Mouse (Mus musculus) liver, postnatal 0 days (tissue): ENCODE results near the gene Reg4. TPM values are rescaled to one million over a fixed set of nuclear protein-coding genes. Genes with fewer than 3 reads are reported as not detected.

Source experiments
- ATAC-seq: fragments of 200-750 bp; cut with Nextera tagmentation; 2 replicates; pipeline ENCODE4 v1.8.0; 2017; ENCODE audit warnings: mild to moderate bottlenecking, moderate library complexity
- DNase-seq: peaks from one replicate; pipeline ENCODE4 v3.0.0-alpha.2; 2016
- H3K27ac ChIP-seq: fragments of 300-500 bp; sonication (generic); 2 replicates; pipeline ENCODE4 v1.5.1; 2014; ENCODE audit warnings: antibody characterized with exemption, moderate library complexity, mild to moderate bottlenecking, low read depth
- H3K27me3 ChIP-seq: fragments of 300-500 bp; sonication (generic); 2 replicates; pipeline ENCODE4 v1.6.1; 2014; ENCODE audit warnings: low read length, control low read depth, mixed read lengths; ENCODE audit not compliant: insufficient read depth
- H3K36me3 ChIP-seq: fragments of 300-500 bp; sonication (generic); replicated peaks from 2 replicates; pipeline ENCODE4 v1.6.1; 2014; ENCODE audit warnings: mild to moderate bottlenecking, control low read depth, low read length, moderate library complexity, mixed read lengths; ENCODE audit not compliant: insufficient read depth
- H3K4me1 ChIP-seq: fragments of 300-500 bp; sonication (generic); 2 replicates; pipeline ENCODE4 v1.6.1; 2014; ENCODE audit warnings: antibody characterized with exemption, mild to moderate bottlenecking, control low read depth; ENCODE audit not compliant: insufficient read depth
- H3K4me2 ChIP-seq: fragments of 300-500 bp; sonication (generic); 2 replicates; pipeline ENCODE4 v1.6.1; 2014; ENCODE audit warnings: low read depth, mild to moderate bottlenecking, low read length, moderate library complexity, mixed read lengths
- H3K4me3 ChIP-seq: fragments of 300-500 bp; sonication (generic); 2 replicates; pipeline ENCODE4 v1.5.1; 2014; ENCODE audit warnings: low read depth, low read length
- H3K9ac ChIP-seq: fragments of 300-500 bp; sonication (generic); replicated peaks from 2 replicates; pipeline ENCODE4 v1.6.1; 2014; ENCODE audit warnings: mild to moderate bottlenecking, moderate library complexity
- H3K9me3 ChIP-seq: fragments of 300-500 bp; sonication (generic); 2 replicates; pipeline ENCODE4 v1.6.1; 2016; ENCODE audit warnings: mild to moderate bottlenecking, control low read depth, low read length, mixed read lengths
- CTCF ChIP-seq: sonication (generic); IDR thresholded peaks from 2 replicates; pipeline ENCODE4 v1.5.1; 2016; ENCODE audit warnings: antibody characterized with exemption, low read depth
- EP300 ChIP-seq: IDR thresholded peaks from 2 replicates; pipeline ENCODE4 v1.6.1; 2016; ENCODE audit warnings: antibody characterized with exemption, low read depth, mild to moderate bottlenecking
- WGBS: fragments of 180-500 bp; shearing (Covaris S2); extraction: QIAGEN DNeasy Blood & Tissue Kit; methylation state at CpG from one replicate; pipeline ENCODE4 v1.1.7; 2014; ENCODE audit not compliant: insufficient replicate concordance; 5-methylcytosine and 5-hydroxymethylcytosine counted together
- polyA plus RNA-seq: library from polyadenylated mRNA; unstranded; fragments of >200 nt; fragmentation: Nextera tagmentation; extraction: Ambion mirVana; gene quantifications from 2 replicates; pipeline ENCODE4 v1.2.1, GENCODE M21; 2015

Reg4 gene
- polyA plus RNA-seq, 1 experiment from 2014 or later: not detected

GRCm38 (mm10) chr3:98227763-98228162 lies 5.8 kb downstream of the Reg4 start:
- Histone ChIP-seq H3K36me3 (no peaks in the 10 kb centered on the region), H3K4me1 (peaks cover 2% of the 10 kb centered on the region; the same call in 1 of the 2 replicates), H3K9ac (no peak overlapping the region), H3K27ac (no peak overlapping the region), H3K9me3 (no peaks in the 10 kb centered on the region), H3K4me2 (no peak overlapping the region), H3K4me3 (no peak overlapping the region), H3K27me3 (no peaks in the 10 kb centered on the region)
- ATAC-seq: no peak
- DNase-seq: no peak
- 73% methylated on average over 3 of the region's 3 CpGs for WGBS
- TF ChIP-seq CTCF: no peak

GRCm38 (mm10) chr3:98229943-98230342 lies 8.0 kb downstream of the Reg4 start:
- Histone ChIP-seq H3K4me2 (no peak overlapping the region), H3K4me1 (peaks cover 2% of the 10 kb centered on the region; the same call in 1 of the 2 replicates), H3K4me3 (no peak overlapping the region), H3K27me3 (no peaks in the 10 kb centered on the region), H3K36me3 (no peaks in the 10 kb centered on the region), H3K9ac (no peak overlapping the region), H3K27ac (no peak overlapping the region), H3K9me3 (no peaks in the 10 kb centered on the region)
- ATAC-seq (no peak), DNase-seq (no peak)
- 61% methylated on average over 7 of the region's 7 CpGs for WGBS
- no peak for TF ChIP-seq CTCF
- TF ChIP-seq EP300: no peak

- DNase-seq: no peak
- no peak for TF ChIP-seq CTCF
- no peak for TF ChIP-seq EP300
- no peak overlapping the region for H3K4me3 ChIP-seq
- no peaks in the 10 kb centered on the region for H3K27me3 ChIP-seq
- H3K4me2 ChIP-seq: no peak overlapping the region
- H3K9me3 ChIP-seq: no peaks in the 10 kb centered on the region
- no peak for ATAC-seq
- H3K27ac ChIP-seq: no peak overlapping the region
- peaks cover 6% of the 10 kb centered on the region; the same call in 1 of the 2 replicates for H3K4me1 ChIP-seq
- H3K9ac ChIP-seq: no peak overlapping the region
- H3K36me3 ChIP-seq: no peaks in the 10 kb centered on the region
Measured at GRCm38 (mm10) chr3:98233504-98233903, 11.5 kb downstream of the Reg4 start.

DNA sequence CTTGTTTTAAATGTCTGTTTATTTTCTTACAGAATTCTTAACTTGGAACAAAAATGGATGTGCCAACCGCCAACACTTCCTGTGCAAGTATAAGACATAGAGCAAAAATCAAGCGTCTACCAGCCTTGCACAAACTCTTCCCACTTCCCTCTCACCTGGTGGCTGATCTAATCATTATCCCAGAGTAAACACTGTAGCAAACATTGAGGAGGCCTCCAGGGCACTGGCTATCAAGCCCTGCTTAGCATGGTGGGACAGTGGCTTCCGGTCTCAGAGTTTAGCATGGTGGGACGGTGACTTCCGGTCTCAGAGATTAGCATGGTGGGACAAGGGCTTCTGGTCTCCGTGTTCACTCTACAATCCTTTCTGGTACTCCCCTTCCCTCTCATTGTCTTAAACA lies 14.3 kb downstream of the Reg4 start:
- no peaks in the 10 kb centered on the region for H3K36me3 ChIP-seq
- peak overlapping the region; percentile 68 for H3K27ac ChIP-seq
- no peaks in the 10 kb centered on the region for H3K9me3 ChIP-seq
- H3K27me3 ChIP-seq: no peaks in the 10 kb centered on the region
- WGBS: 61% methylated on average over 6 of the region's 6 CpGs
- H3K4me3 ChIP-seq: no peak overlapping the region
- no peak overlapping the region for H3K9ac ChIP-seq
- H3K4me1 ChIP-seq: peaks cover 9% of the 10 kb centered on the region; the same call in 1 of the 2 replicates
- TF ChIP-seq EP300: no peak
- H3K4me2 ChIP-seq: no peak overlapping the region
- ATAC-seq (peak; percentile 91), DNase-seq (peak; percentile 27)

DNA sequence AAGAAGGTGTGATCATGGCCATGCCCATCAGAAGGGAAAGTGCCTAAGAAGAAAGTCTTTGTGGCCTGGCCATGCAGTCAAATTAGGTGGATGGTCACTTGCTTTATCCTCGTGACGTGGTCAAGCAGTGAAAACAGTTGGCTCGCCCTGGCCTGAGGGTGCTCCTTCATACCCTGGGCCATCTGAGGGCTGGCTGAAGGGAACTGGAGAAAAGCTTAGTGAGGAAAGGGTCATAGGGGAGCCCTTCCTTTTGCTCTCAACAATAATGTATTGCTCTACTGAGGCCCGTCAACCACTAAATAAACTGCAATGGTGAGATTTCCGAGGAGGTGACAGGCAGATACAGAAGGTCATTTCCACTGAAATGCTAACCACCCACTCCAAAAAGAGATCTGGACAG lies 15.3 kb downstream of the Reg4 start:
- no peak overlapping the region for H3K4me3 ChIP-seq
- no peaks in the 10 kb centered on the region for H3K27me3 ChIP-seq
- no peak overlapping the region for H3K27ac ChIP-seq
- H3K4me2 ChIP-seq: no peak overlapping the region
- no peak for TF ChIP-seq CTCF
- no peak for TF ChIP-seq EP300
- H3K36me3 ChIP-seq: no peaks in the 10 kb centered on the region
- H3K4me1 ChIP-seq: peaks cover 11% of the 10 kb centered on the region; the same call in 1 of the 2 replicates
- WGBS: 72% methylated on average over 5 of the region's 5 CpGs
- DNase-seq (no peak), ATAC-seq (no peak)
- H3K9ac ChIP-seq: no peak overlapping the region
- H3K9me3 ChIP-seq: no peaks in the 10 kb centered on the region

DNA sequence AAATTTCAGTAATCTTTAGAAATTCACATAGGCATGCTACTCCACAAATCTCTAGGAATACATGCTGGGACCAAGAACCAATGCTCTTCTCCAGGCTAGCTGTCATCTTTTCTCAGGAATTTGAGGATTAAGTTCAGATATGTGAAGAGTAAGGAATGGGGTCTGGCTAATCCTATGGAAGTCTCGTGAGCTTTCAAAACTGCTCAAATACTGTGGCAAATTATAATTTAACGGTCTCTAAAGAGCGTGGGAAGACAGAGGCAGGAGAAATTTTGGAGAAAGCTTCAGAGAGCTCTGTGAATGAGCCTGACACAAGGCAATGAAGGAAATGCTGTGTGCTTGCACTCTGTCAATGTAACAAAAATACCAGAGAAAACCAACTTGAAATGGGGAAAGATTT lies 16.2 kb downstream of the Reg4 start:
- no peaks in the 10 kb centered on the region for H3K9me3 ChIP-seq
- no peak for DNase-seq
- H3K4me1 ChIP-seq: peaks cover 11% of the 10 kb centered on the region; the same call in 1 of the 2 replicates
- ATAC-seq: no peak
- H3K4me2 ChIP-seq: no peak overlapping the region
- H3K4me3 ChIP-seq: no peak overlapping the region
- no peaks in the 10 kb centered on the region for H3K27me3 ChIP-seq
- TF ChIP-seq CTCF: no peak
- no peak for TF ChIP-seq EP300
- 84% methylated on average over 3 of the region's 3 CpGs for WGBS
- H3K36me3 ChIP-seq: no peaks in the 10 kb centered on the region
- H3K27ac ChIP-seq: no peak overlapping the region
- no peak overlapping the region for H3K9ac ChIP-seq

- no peak overlapping the region for H3K4me3 ChIP-seq
- 58% methylated on average over 3 of the region's 3 CpGs for WGBS
- H3K4me1 ChIP-seq: peaks cover 7% of the 10 kb centered on the region; the same call in 1 of the 2 replicates
- DNase-seq: no peak
- peak overlapping the region; percentile 94 for H3K27ac ChIP-seq
- TF ChIP-seq EP300: no peak
- TF ChIP-seq CTCF: peak; percentile 36; the same call in 1 of the 2 replicates
- H3K9ac ChIP-seq: 0 out of 2 replicates have a peak overlapping the region, but pooled peaks have one; percentile 16
- ATAC-seq: peak; percentile 32
- no peaks in the 10 kb centered on the region for H3K27me3 ChIP-seq
- H3K9me3 ChIP-seq: no peaks in the 10 kb centered on the region
- H3K36me3 ChIP-seq: no peaks in the 10 kb centered on the region
- no peak overlapping the region for H3K4me2 ChIP-seq
Measured at GRCm38 (mm10) chr3:98242051-98242450, 20.1 kb downstream of the Reg4 start.
